ENCODE assay signal across 8 mouse cellular contexts in the genomic region with DNA sequence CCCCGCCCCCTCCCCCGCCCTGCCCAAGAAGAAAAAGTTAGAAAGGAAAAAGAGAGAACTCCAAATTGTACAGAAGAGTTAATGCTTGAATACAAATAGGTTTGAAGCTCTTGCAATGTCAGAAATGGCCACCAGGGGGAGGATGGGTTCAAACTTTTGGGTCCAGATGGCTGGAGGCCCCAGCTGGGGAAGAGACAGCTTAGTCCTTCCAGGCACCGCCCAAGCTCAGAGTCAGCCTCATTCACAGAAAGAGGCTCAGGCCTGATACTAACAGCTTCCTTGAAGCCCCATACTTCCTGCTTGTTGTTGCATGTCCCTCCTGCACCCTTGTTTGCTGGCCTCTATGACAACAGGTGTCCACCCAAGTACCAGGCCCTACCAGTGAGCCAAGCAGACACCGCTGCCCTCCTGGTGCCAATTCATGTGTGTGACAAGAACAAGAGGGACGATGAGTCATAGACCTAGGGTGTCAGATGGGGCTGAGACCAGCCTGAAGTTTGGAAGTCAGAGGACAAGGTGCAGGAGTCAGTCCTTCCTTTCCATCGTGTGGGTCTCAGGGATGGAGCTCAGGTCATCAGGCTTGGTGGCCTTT. TPM values are rescaled to one million over a fixed set of nuclear protein-coding genes. Genes with fewer than 3 reads are reported as not detected.
DNase-seq lines count a peak whose midpoint lies in the region; ATAC-seq and TF ChIP-seq lines count a peak whose summit lies in the region.

No protein-coding gene starts in this region.

- ATAC-seq in hindbrain, postnatal 0 days: peak; percentile 78

- no peaks in the 10 kb centered on the region for H3K27me3 ChIP-seq in hindbrain, postnatal 0 days (ENCODE audit: insufficient read depth, low read length)

- TF ChIP-seq CTCF in hindbrain, postnatal 0 days (IDR thresholded peaks at IDR 0.05; ENCODE audit: low read depth): peak; percentile 86

- no peaks in the 10 kb centered on the region for H3K4me1 ChIP-seq in hindbrain, postnatal 0 days (ENCODE audit: insufficient read depth, low read length)

- peaks cover 10% of the 10 kb centered on the region; the same call in 1 of the 2 replicates for H3K36me3 ChIP-seq in hindbrain, postnatal 0 days (ENCODE audit: insufficient read depth, low read length)

- H3K4me2 ChIP-seq in hindbrain, postnatal 0 days (ENCODE audit: low read depth, low read length): no peak overlapping the region

- peak overlapping the region; percentile 62; the same call in 1 of the 2 replicates for H3K27ac ChIP-seq in hindbrain, postnatal 0 days

- peak; percentile 93 for DNase-seq in ZHBTc4 (ENCODE audit: low read depth, low spot score)
- DNase-seq in cerebellum, postnatal 25 days: peak; percentile 91 to 94
- DNase-seq in frontal cortex, postnatal 36 days (ENCODE audit: low spot score in 2 of 2): peak; percentile 89 to 91
- DNase-seq in hindbrain, postnatal 0 days (ENCODE audit: low spot score): peak; percentile 95
- DNase-seq in left cerebral cortex, adult 18-20 months (ENCODE audit: low spot score in 2 of 2): peak; percentile 90 to 95
- peak; percentile 84 to 90 for DNase-seq in lung, postnatal 4 days
- peak; percentile 84 for DNase-seq in right cerebral cortex, adult 18-20 months
- peak; percentile 69 for DNase-seq in urinary bladder, adult 2 months (ENCODE audit: low spot score)

- no peaks in the 10 kb centered on the region for H3K9me3 ChIP-seq in hindbrain, postnatal 0 days (ENCODE audit: low read length)

- 44% methylated on average over 6 of the region's 6 CpGs for WGBS in hindbrain, postnatal 0 days

- no peak overlapping the region for H3K4me3 ChIP-seq in hindbrain, postnatal 0 days (ENCODE audit: low read length)

- H3K9ac ChIP-seq in hindbrain, postnatal 0 days (replicated peaks; ENCODE audit: low read length): no peak overlapping the region

RNA-seq across cellular contexts. Expression of a gene that starts 8.6 kb away (rescaled TPM):
- total RNA-seq in hindbrain, postnatal 0 days (2014; rRNA removed): 1.2 TPM in 2 replicates
- 1.4 and 2.0 TPM in 2 replicates for polyA plus RNA-seq in hindbrain, postnatal 0 days (2015; fragmentation: Nextera tagmentation; extraction: Ambion mirVana)
- 1 to 10 TPM; 2.1 to 3.9 TPM for total RNA-seq in left cerebral cortex, adult 18-20 months (2021)
- polyA plus RNA-seq in urinary bladder, adult 2 months (2012; rRNA removed): 2.6 and 4.1 TPM in 2 replicates

RNA-seq across cellular contexts. Expression of a gene that starts 12.9 kb away (rescaled TPM):
- 18.2 and 22.7 TPM in 2 replicates for total RNA-seq in hindbrain, postnatal 0 days (2014; rRNA removed)
- 59.7 and 67.9 TPM in 2 replicates for polyA plus RNA-seq in hindbrain, postnatal 0 days (2015; fragmentation: Nextera tagmentation; extraction: Ambion mirVana)
- total RNA-seq in left cerebral cortex, adult 18-20 months (2021): 10 to 100 TPM; 35.0 to 38.6 TPM
- 16.4 and 18.6 TPM in 2 replicates for polyA plus RNA-seq in urinary bladder, adult 2 months (2012; rRNA removed)

RNA-seq across cellular contexts. Expression of a gene that starts 13.6 kb away (rescaled TPM):
- total RNA-seq in hindbrain, postnatal 0 days (2014; rRNA removed): 92.6 and 95.5 TPM in 2 replicates
- polyA plus RNA-seq in hindbrain, postnatal 0 days (2015; fragmentation: Nextera tagmentation; extraction: Ambion mirVana): 147 and 160 TPM in 2 replicates
- total RNA-seq in left cerebral cortex, adult 18-20 months (2021): 100 to 1,000 TPM; 120 to 122 TPM
- polyA plus RNA-seq in urinary bladder, adult 2 months (2012; rRNA removed): 84.7 and 100 TPM in 2 replicates

RNA-seq across cellular contexts. Expression of a gene that starts 24.2 kb away (rescaled TPM):
- not detected in 2 replicates for total RNA-seq in hindbrain, postnatal 0 days (2014; rRNA removed)
- 1.4 and 1.9 TPM in 2 replicates for polyA plus RNA-seq in hindbrain, postnatal 0 days (2015; fragmentation: Nextera tagmentation; extraction: Ambion mirVana)
- total RNA-seq in left cerebral cortex, adult 18-20 months (2021): 1 to 10 TPM; 1.1 to 2.9 TPM
- 0.06 TPM in 1 of 2 replicates, not detected in the other for polyA plus RNA-seq in urinary bladder, adult 2 months (2012; rRNA removed)

RNA-seq across cellular contexts. Expression of a gene that starts 28.2 kb away (rescaled TPM):
- total RNA-seq in hindbrain, postnatal 0 days (2014; rRNA removed): 233 and 275 TPM in 2 replicates
- polyA plus RNA-seq in hindbrain, postnatal 0 days (2015; fragmentation: Nextera tagmentation; extraction: Ambion mirVana): 179 and 191 TPM in 2 replicates
- total RNA-seq in left cerebral cortex, adult 18-20 months (2021): 100 to 1,000 TPM; 427 to 456 TPM
- polyA plus RNA-seq in urinary bladder, adult 2 months (2012; rRNA removed): 325 and 346 TPM in 2 replicates
